ENCODE assay signal across 9 mouse cellular contexts in the genomic region with DNA sequence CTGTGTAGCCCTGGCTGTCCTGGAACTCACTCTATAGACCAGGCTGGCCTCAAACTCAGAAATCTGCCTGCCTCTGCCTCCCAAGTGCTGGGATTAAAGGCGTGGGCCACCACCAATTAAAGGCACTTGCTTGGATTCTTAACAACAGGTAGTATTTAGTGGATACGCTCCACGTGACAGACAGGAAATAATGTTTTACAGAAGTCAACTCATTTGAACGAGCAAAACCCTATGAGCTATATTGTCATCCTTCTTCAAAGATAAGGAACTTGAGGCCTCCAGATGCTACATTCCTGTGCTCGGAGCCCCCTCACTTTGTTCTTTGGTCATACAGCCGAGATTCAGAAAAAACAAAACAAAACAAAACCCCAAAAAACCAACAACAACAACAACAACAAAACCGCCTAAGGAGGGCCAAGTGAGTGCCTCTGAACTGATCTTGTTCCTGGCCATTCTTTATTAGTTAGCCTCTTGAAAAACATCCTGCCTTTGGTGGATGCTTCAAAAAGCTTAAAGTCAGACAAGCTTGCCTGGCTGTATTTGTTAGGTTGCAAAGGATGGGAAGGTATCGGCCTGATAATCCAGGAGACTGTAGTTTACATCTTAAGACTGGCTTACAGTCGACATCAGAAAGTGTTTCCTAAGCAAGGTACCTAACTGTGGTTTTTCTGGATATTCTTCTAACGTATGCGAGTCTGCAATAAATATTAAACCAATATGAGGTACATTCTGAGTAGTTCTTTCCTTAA. TPM values are rescaled to one million over a fixed set of nuclear protein-coding genes. Genes with fewer than 3 reads are reported as not detected.
A peak's percentile ranks its signal among the peaks of the same experiment; 100 is the strongest.
DNase-seq lines count a peak whose midpoint lies in the region; ATAC-seq and TF ChIP-seq lines count a peak whose summit lies in the region.
"Had no signal": no experiment of that assay in that cellular context is flagged by ENCODE, and none has a peak within 500 bp of the region (broad histone marks: within the 10 kb centered on the region; RNA-seq: fewer than 3 reads in every experiment).

No protein-coding gene starts in this region.

- WGBS in forebrain, embryonic 16.5 days, result 50% methylated on average over 11 of the region's 11 CpGs
- WGBS in liver, embryonic 16.5 days (ENCODE audit: insufficient replicate concordance), result 27% methylated on average over 11 of the region's 11 CpGs

- no peaks in the 10 kb centered on the region for H3K36me3 ChIP-seq in forebrain, embryonic 16.5 days (ENCODE audit: control insufficient read depth, insufficient read depth)
- no peaks in the 10 kb centered on the region for H3K36me3 ChIP-seq in liver, embryonic 16.5 days (ENCODE audit: control insufficient read depth, insufficient read depth)

- intact Hi-C loops in gastrocnemius, adult 2 months (cut with DNase I), result loop anchor here (5.0 kb wide), 1 partner anchor 128 kb away; no protein-coding TSS in a partner anchor
- intact Hi-C loops in left cerebral cortex, postnatal 14 days (cut with DNase I), result loop anchor here (5.0 kb wide), 2 partner anchors 127 to 128 kb away; no protein-coding TSS in a partner anchor

- DNase-seq in gastrocnemius, adult 2 months, result no peak
- no peak for DNase-seq in gastrocnemius, postnatal 4 days (ENCODE audit: low spot score in 2 of 2)
- peak; percentile 11 for DNase-seq in CD4-positive, CD25-positive, alpha-beta regulatory T cell, adult 2 months (ENCODE audit: low read depth, low spot score)
- DNase-seq in left cerebral cortex, postnatal 14 days (ENCODE audit: low spot score in 2 of 2), result no peak
- no peak for DNase-seq in adrenal gland, adult 8-10 months
- no peak for DNase-seq in gastrocnemius, adult 8-10 months (ENCODE audit: low spot score in 2 of 2)
- DNase-seq: cerebellum, adult 11 months had no signal

- no peak overlapping the region for H3K9ac ChIP-seq in forebrain, embryonic 16.5 days (replicated peaks; ENCODE audit: low read depth, low read length)
- H3K9ac ChIP-seq in liver, embryonic 16.5 days (ENCODE audit: low read depth, low read length), result peak overlapping the region; percentile 53; the same call in 1 of the 2 replicates

- H3K9me3 ChIP-seq in forebrain, embryonic 16.5 days (ENCODE audit: control insufficient read depth, low read length), result no peaks in the 10 kb centered on the region
- no peaks in the 10 kb centered on the region for H3K9me3 ChIP-seq in liver, embryonic 16.5 days (replicated peaks; ENCODE audit: control insufficient read depth, low read length)

- ATAC-seq in forebrain, embryonic 16.5 days, result no peak
- no peak for ATAC-seq in liver, embryonic 16.5 days (ENCODE audit: low read depth)

- H3K4me1 ChIP-seq in forebrain, embryonic 16.5 days (replicated peaks; ENCODE audit: control insufficient read depth, insufficient read depth, low read length), result peaks cover 12% of the 10 kb centered on the region
- peaks cover 22% of the 10 kb centered on the region for H3K4me1 ChIP-seq in liver, embryonic 16.5 days (ENCODE audit: control insufficient read depth, low read depth, low read length)

- peak overlapping the region; percentile 83 for H3K4me3 ChIP-seq in gastrocnemius, adult 2 months
- no peak overlapping the region for H3K4me3 ChIP-seq in forebrain, embryonic 16.5 days (replicated peaks; ENCODE audit: low read length)
- H3K4me3 ChIP-seq in liver, embryonic 16.5 days (ENCODE audit: low read depth, low read length), result peak overlapping the region; percentile 74

- peak overlapping the region; percentile 73 for H3K4me2 ChIP-seq in forebrain, embryonic 16.5 days (ENCODE audit: low read length)
- peak overlapping the region; percentile 76 for H3K4me2 ChIP-seq in liver, embryonic 16.5 days (ENCODE audit: low read depth, low read length)

- no peaks in the 10 kb centered on the region for H3K27me3 ChIP-seq in forebrain, embryonic 16.5 days (replicated peaks; ENCODE audit: control insufficient read depth, insufficient read depth, low read length)
- no peaks in the 10 kb centered on the region for H3K27me3 ChIP-seq in liver, embryonic 16.5 days (ENCODE audit: control insufficient read depth, insufficient read depth, low read depth, low read length)

- peak overlapping the region; percentile 38; the same call in 1 of the 2 replicates for H3K27ac ChIP-seq in gastrocnemius, adult 2 months
- H3K27ac ChIP-seq in forebrain, embryonic 16.5 days (ENCODE audit: low read length), result no peak overlapping the region
- peak overlapping the region; percentile 89 for H3K27ac ChIP-seq in liver, embryonic 16.5 days (ENCODE audit: low read length)

- TF ChIP-seq CTCF in gastrocnemius, adult 2 months (IDR thresholded peaks at IDR 0.05), result no peak

RNA-seq across cellular contexts. Expression of gene Tmem164, which starts 1.5 kb away (rescaled TPM):
- 1 to 10 TPM; 1.7 to 2.9 TPM for total RNA-seq in gastrocnemius, adult 2 months (2021)
- total RNA-seq in gastrocnemius, postnatal 4 days (2021), result 10 to 100 TPM; 23.4 to 28.8 TPM
- 24.0 and 26.1 TPM in 2 replicates for polyA plus RNA-seq in forebrain, embryonic 16.5 days (2015; fragmentation: Nextera tagmentation; extraction: Ambion mirVana)
- 18.3 and 20.1 TPM in 2 replicates for polyA plus RNA-seq in liver, embryonic 16.5 days (2015; fragmentation: Nextera tagmentation; extraction: Ambion mirVana)
- total RNA-seq in left cerebral cortex, postnatal 14 days (2021), result 10 to 100 TPM; 30.2 to 31.8 TPM
- total RNA-seq in adrenal gland, adult 8-10 months (2022), result 10 to 100 TPM; 30.6 to 58.6 (median 43.1) TPM
- 1 to 10 TPM in 2 of 4 experiments, under 1 TPM in 2; 0.86 to 1.7 (median 1.2) TPM for total RNA-seq in gastrocnemius, adult 8-10 months (2022)

Comparison
In these comparisons a context has a peak if more than half of its experiments do, and no peak if none do; other contexts are left out.
1. RNA of gene Tmem164, which starts 1.5 kb away (total RNA-seq): 30.6 to 58.6 TPM in adrenal gland, adult 8-10 months, 30.2 to 31.8 TPM in left cerebral cortex, postnatal 14 days and 23.4 to 28.8 TPM in gastrocnemius, postnatal 4 days; 1.7 to 2.9 TPM in gastrocnemius, adult 2 months and 0.86 to 1.7 TPM in gastrocnemius, adult 8-10 months; every median in the first group is over 4 times any median in the second.